Mouse (Mus musculus) heart, embryonic 13.5 days (tissue): Measurements from ENCODE around the gene Ankrd11. TPM values are rescaled to one million over a fixed set of nuclear protein-coding genes. Genes with fewer than 3 reads are reported as not detected.

ENCODE experiments used
- ATAC-seq: fragments of 200-750 bp; cut with Nextera tagmentation; 2 replicates; pipeline ENCODE4 v1.8.0; 2017; ENCODE audit warnings: moderate TSS enrichment; ENCODE audit not compliant: insufficient number of reproducible peaks, low FRiP score, low TSS enrichment; ENCODE audit errors: extremely low read depth
- H3K27ac ChIP-seq: fragments of 300-500 bp; sonication (generic); replicated peaks from 2 replicates; pipeline ENCODE4 v1.5.1; 2015; ENCODE audit warnings: moderate library complexity, mild to moderate bottlenecking, inconsistent platforms
- H3K27me3 ChIP-seq: fragments of 300-500 bp; sonication (generic); replicated peaks from 2 replicates; pipeline ENCODE4 v1.6.1; 2015; ENCODE audit warnings: mild to moderate bottlenecking, inconsistent platforms
- H3K36me3 ChIP-seq: fragments of 300-500 bp; sonication (generic); 2 replicates; pipeline ENCODE4 v1.6.1; 2015; ENCODE audit warnings: mild to moderate bottlenecking, inconsistent platforms
- H3K4me1 ChIP-seq: fragments of 300-500 bp; sonication (generic); 2 replicates; pipeline ENCODE4 v1.6.1; 2015; ENCODE audit warnings: inconsistent platforms
- H3K4me2 ChIP-seq: fragments of 300-500 bp; sonication (generic); 2 replicates; pipeline ENCODE4 v1.6.1; 2015; ENCODE audit warnings: inconsistent platforms, mild to moderate bottlenecking, moderate library complexity
- H3K4me3 ChIP-seq: fragments of 300-500 bp; sonication (generic); 2 replicates; pipeline ENCODE4 v1.5.1; 2015; ENCODE audit warnings: moderate library complexity, mild to moderate bottlenecking, inconsistent platforms
- H3K9ac ChIP-seq: fragments of 300-500 bp; sonication (generic); 2 replicates; pipeline ENCODE4 v1.6.1; 2015; ENCODE audit warnings: inconsistent platforms, mild to moderate bottlenecking, moderate library complexity
- H3K9me3 ChIP-seq: fragments of 300-500 bp; sonication (generic); 2 replicates; pipeline ENCODE4 v1.6.1; 2016; ENCODE audit warnings: inconsistent platforms
- WGBS: fragments of 180-500 bp; shearing (Covaris S2); methylation state at CpG from one replicate; pipeline ENCODE4 v1.1.7; 2015; ENCODE audit warnings: mixed read lengths; 5-methylcytosine and 5-hydroxymethylcytosine counted together
- polyA plus RNA-seq: library from polyadenylated mRNA; unstranded; fragments of >200 nt; fragmentation: Nextera tagmentation; extraction: Ambion mirVana; gene quantifications from 2 replicates; pipeline ENCODE4 v1.2.1, GENCODE M21; 2015

Gene Ankrd11
- polyA plus RNA-seq, 1 experiment from 2014 or later, result 18.8 TPM

- H3K9ac ChIP-seq, result peak overlapping the region; percentile 58; the same call in 1 of the 2 replicates
- WGBS, result 60% methylated on average over 14 of the region's 14 CpGs
- peaks cover 75% of the 10 kb centered on the region for H3K4me1 ChIP-seq
- H3K4me3 ChIP-seq, result no peak overlapping the region
- no peaks in the 10 kb centered on the region for H3K36me3 ChIP-seq
- H3K27me3 ChIP-seq, result no peaks in the 10 kb centered on the region
- no peak for ATAC-seq
- H3K27ac ChIP-seq, result peak overlapping the region; percentile 24; the same call in 1 of the 2 replicates
- H3K9me3 ChIP-seq, result no peaks in the 10 kb centered on the region
- H3K4me2 ChIP-seq, result peak overlapping the region; percentile 7; the same call in 1 of the 2 replicates
Observed at GRCm38 (mm10) chr8:123004033-123004922, 37.8 kb downstream of the Ankrd11 start.

GRCm38 (mm10) chr8:123000311-123000710 lies 41.8 kb downstream of the Ankrd11 start:
- Histone ChIP-seq H3K27ac (no peak overlapping the region), H3K9ac (no peak overlapping the region), H3K4me2 (no peak overlapping the region), H3K4me3 (no peak overlapping the region), H3K9me3 (no peaks in the 10 kb centered on the region), H3K27me3 (no peaks in the 10 kb centered on the region), H3K36me3 (no peaks in the 10 kb centered on the region), H3K4me1 (peaks cover 55% of the 10 kb centered on the region)
- no peak for ATAC-seq
- whole genome bisulfite sequencing, result 59% methylated on average over 2 of the region's 2 CpGs

- no peaks in the 10 kb centered on the region for H3K27me3 ChIP-seq
- WGBS, result 53% methylated on average over 4 of the region's 4 CpGs
- H3K27ac ChIP-seq, result peak overlapping the region; percentile 20; the same call in 1 of the 2 replicates
- H3K9ac ChIP-seq, result peak overlapping the region; percentile 52; the same call in 1 of the 2 replicates
- H3K4me1 ChIP-seq, result peaks cover 55% of the 10 kb centered on the region
- no peak overlapping the region for H3K4me2 ChIP-seq
- no peaks in the 10 kb centered on the region for H3K9me3 ChIP-seq
- ATAC-seq, result no peak
- H3K4me3 ChIP-seq, result no peak overlapping the region
- H3K36me3 ChIP-seq, result no peaks in the 10 kb centered on the region
Observed at GRCm38 (mm10) chr8:122997963-122998362, 44.1 kb downstream of the Ankrd11 start.

- H3K4me3 ChIP-seq, result no peak overlapping the region
Observed at GRCm38 (mm10) chr8:122993740-122994139, 48.3 kb downstream of the Ankrd11 start.

GRCm38 (mm10) chr8:122993031-122993430 lies 49.0 kb downstream of the Ankrd11 start:
- H3K4me2 ChIP-seq, result no peak overlapping the region
- no peak overlapping the region for H3K9ac ChIP-seq
- H3K27me3 ChIP-seq, result no peaks in the 10 kb centered on the region
- H3K4me3 ChIP-seq, result no peak overlapping the region
- no peak for ATAC-seq
- 72% methylated on average over 3 of the region's 3 CpGs for WGBS
- peaks cover 71% of the 10 kb centered on the region for H3K4me1 ChIP-seq
- no peak overlapping the region for H3K27ac ChIP-seq
- H3K36me3 ChIP-seq, result no peaks in the 10 kb centered on the region
- no peaks in the 10 kb centered on the region for H3K9me3 ChIP-seq

More at GRCm38 (mm10) chr8:122993740-122994139, 48.3 kb downstream of the Ankrd11 start:
- Histone ChIP-seq H3K4me1 (peaks cover 73% of the 10 kb centered on the region), H3K27ac (peak overlapping the region; percentile 8; the same call in 1 of the 2 replicates), H3K4me2 (no peak overlapping the region), H3K9ac (peak overlapping the region; percentile 2; the same call in 1 of the 2 replicates), H3K9me3 (no peaks in the 10 kb centered on the region), H3K36me3 (no peaks in the 10 kb centered on the region), H3K27me3 (no peaks in the 10 kb centered on the region)
- WGBS, result 30% methylated on average over 5 of the region's 5 CpGs
- no peak for ATAC-seq

- Histone ChIP-seq H3K4me3 (no peak overlapping the region), H3K9ac (no peak overlapping the region), H3K27ac (no peak overlapping the region), H3K4me1 (peaks cover 71% of the 10 kb centered on the region), H3K4me2 (no peak overlapping the region), H3K36me3 (no peaks in the 10 kb centered on the region), H3K9me3 (no peaks in the 10 kb centered on the region), H3K27me3 (no peaks in the 10 kb centered on the region)
- ATAC-seq, result no peak
- WGBS, result 38% methylated on average over 2 of the region's 2 CpGs
Observed at GRCm38 (mm10) chr8:122992296-122992695, 49.8 kb downstream of the Ankrd11 start.

- WGBS, result 83% methylated on average over 5 of the region's 5 CpGs
- H3K4me2 ChIP-seq, result no peak overlapping the region
- no peak for ATAC-seq
Observed at GRCm38 (mm10) chr8:122991368-122991767, 50.7 kb downstream of the Ankrd11 start.

GRCm38 (mm10) chr8:122989976-122990375 lies 52.1 kb downstream of the Ankrd11 start:
- no peak for ATAC-seq
- H3K27ac ChIP-seq, result no peak overlapping the region
- H3K9ac ChIP-seq, result no peak overlapping the region
- no peaks in the 10 kb centered on the region for H3K9me3 ChIP-seq
- no peak overlapping the region for H3K4me2 ChIP-seq
- no peak overlapping the region for H3K4me3 ChIP-seq
- H3K36me3 ChIP-seq, result no peaks in the 10 kb centered on the region
- WGBS, result 82% methylated on average over 2 of the region's 2 CpGs
- no peaks in the 10 kb centered on the region for H3K27me3 ChIP-seq
- peaks cover 82% of the 10 kb centered on the region for H3K4me1 ChIP-seq

More at GRCm38 (mm10) chr8:122991368-122991767, 50.7 kb downstream of the Ankrd11 start:
- Histone ChIP-seq H3K9me3 (no peaks in the 10 kb centered on the region), H3K36me3 (no peaks in the 10 kb centered on the region), H3K4me1 (peaks cover 71% of the 10 kb centered on the region), H3K27ac (no peak overlapping the region), H3K27me3 (no peaks in the 10 kb centered on the region), H3K9ac (no peak overlapping the region), H3K4me3 (no peak overlapping the region)

GRCm38 (mm10) chr8:122988955-122989354 lies 53.1 kb downstream of the Ankrd11 start:
- Histone ChIP-seq H3K4me1 (peaks cover 72% of the 10 kb centered on the region), H3K27me3 (no peaks in the 10 kb centered on the region), H3K4me2 (no peak overlapping the region), H3K4me3 (no peak overlapping the region), H3K9me3 (no peaks in the 10 kb centered on the region), H3K36me3 (no peaks in the 10 kb centered on the region), H3K9ac (no peak overlapping the region), H3K27ac (no peak overlapping the region)
- 62% methylated on average over 3 of the region's 3 CpGs for WGBS
- no peak for ATAC-seq

GRCm38 (mm10) chr8:122987255-122987654 lies 54.8 kb downstream of the Ankrd11 start:
- no peaks in the 10 kb centered on the region for H3K36me3 ChIP-seq
- H3K9me3 ChIP-seq, result no peaks in the 10 kb centered on the region
- H3K27me3 ChIP-seq, result no peaks in the 10 kb centered on the region
- H3K4me3 ChIP-seq, result no peak overlapping the region
- no peak overlapping the region for H3K27ac ChIP-seq
- H3K4me2 ChIP-seq, result no peak overlapping the region
- H3K4me1 ChIP-seq, result peaks cover 60% of the 10 kb centered on the region
- no peak overlapping the region for H3K9ac ChIP-seq
- 27% methylated on average over 2 of the region's 2 CpGs for WGBS
- ATAC-seq, result no peak

GRCm38 (mm10) chr8:122986501-122987184 lies 55.4 kb downstream of the Ankrd11 start:
- Histone ChIP-seq H3K9ac (no peak overlapping the region), H3K4me3 (no peak overlapping the region), H3K4me2 (no peak overlapping the region), H3K27me3 (no peaks in the 10 kb centered on the region), H3K36me3 (no peaks in the 10 kb centered on the region), H3K4me1 (peaks cover 59% of the 10 kb centered on the region), H3K27ac (no peak overlapping the region), H3K9me3 (no peaks in the 10 kb centered on the region)
- 83% methylated on average over 8 of the region's 8 CpGs for WGBS
- ATAC-seq, result no peak
